Mouse (Mus musculus) C3H10T1/2 (cell line): ENCODE measurements around the gene Fscb. TPM values are rescaled to one million over a fixed set of nuclear protein-coding genes. Genes with fewer than 3 reads are reported as not detected.

Source experiments
- polyA plus RNA-seq, 2 experiments: library from polyadenylated mRNA; unstranded; fragments of >200 nt; fragmentation: generic; extraction: Trizol; gene quantifications; one replicate each; pipeline ENCODE4 v1.2.1; 2012; ENCODE audit warnings: missing spikeins in 2 of 2

Gene Fscb
- polyA plus RNA-seq: not detected

DNA sequence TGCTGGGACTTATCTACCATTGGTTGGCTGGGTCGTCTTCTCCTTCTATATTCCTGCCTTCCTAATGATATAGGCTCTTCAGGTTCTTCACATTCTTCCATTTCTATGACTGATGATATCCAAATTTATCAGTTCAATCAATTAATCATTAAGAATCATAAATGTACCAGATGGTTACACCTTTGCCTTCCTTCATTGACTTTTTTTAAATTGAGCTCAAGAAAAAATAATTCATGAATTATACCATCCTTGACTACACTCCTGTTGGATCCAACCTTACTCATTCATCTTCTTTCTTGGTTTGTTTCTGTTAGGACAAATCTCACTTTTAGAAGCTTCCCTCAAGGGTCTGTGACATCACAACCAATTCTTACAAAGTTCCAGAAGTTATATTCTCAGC is at the start of gene Fscb:
TSS of gene Fscb (minus strand) at position 101 of the 400 bp plus-strand sequence.

